Comparison of ENCODE assay signal across 7 mouse cellular contexts in the genomic region with DNA sequence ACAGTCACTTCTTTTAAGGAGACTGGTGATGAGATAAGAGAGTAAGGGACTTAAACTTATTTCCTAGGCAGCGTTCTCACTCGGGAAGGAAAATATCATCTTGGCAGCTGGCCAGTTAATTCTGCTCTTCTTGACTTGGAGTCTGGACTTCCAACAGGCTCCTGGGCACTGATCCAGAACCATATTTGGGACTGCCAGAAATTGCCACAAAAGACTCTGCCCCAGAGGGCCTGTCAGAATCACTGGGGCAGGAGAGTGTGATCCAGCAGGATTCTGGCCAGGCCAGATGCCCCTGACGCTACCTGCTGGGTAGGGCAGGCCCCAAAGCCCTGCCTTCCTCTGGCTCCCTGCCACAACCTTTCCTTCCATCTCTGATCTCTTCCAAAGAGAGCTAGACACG.
A peak's percentile ranks its signal among the peaks of the same experiment; 100 is the strongest.
DNase-seq lines count a peak whose midpoint lies in the region; ATAC-seq and TF ChIP-seq lines count a peak whose summit lies in the region.

No protein-coding gene starts in this region.

- no peak for TF ChIP-seq CTCF in lung, postnatal 0 days (IDR thresholded peaks at IDR 0.05)

- H3K9ac ChIP-seq in lung, postnatal 0 days (replicated peaks; ENCODE audit: low read depth): no peak overlapping the region

- intact Hi-C loops in heart, postnatal 36 days (cut with DNase I): loop anchor here (5.0 kb wide), 1 partner anchor 201 kb away; no protein-coding TSS in a partner anchor

- WGBS in lung, postnatal 0 days: 27% methylated on average over 4 of the region's 4 CpGs

- peak; percentile 8 for DNase-seq in urinary bladder, postnatal 10 days (ENCODE audit: low spot score)
- DNase-seq in urinary bladder, adult 18-20 months (ENCODE audit: low spot score in 2 of 2): no peak
- DNase-seq in cerebellum, adult 9-10 months: peak; percentile 91
- peak; percentile 39 to 48 for DNase-seq in heart, postnatal 36 days
- peak; percentile 57 for DNase-seq in lung, postnatal 0 days (ENCODE audit: low spot score)
- no peak for DNase-seq in c-Kit-positive CD71-positive TER-119-positive erythroid progenitor cells, embryonic 14.5 days (ENCODE audit: low spot score)

- H3K4me1 ChIP-seq in lung, postnatal 0 days (ENCODE audit: insufficient read depth, low read depth, low read length): no peaks in the 10 kb centered on the region

- no peak overlapping the region for H3K4me3 ChIP-seq in lung, postnatal 0 days (ENCODE audit: low read depth, low read length)

- TF ChIP-seq EP300 in lung, postnatal 0 days (IDR thresholded peaks at IDR 0.05): no peak

- no peaks in the 10 kb centered on the region for H3K9me3 ChIP-seq in lung, postnatal 0 days (ENCODE audit: low read length)

- no peaks in the 10 kb centered on the region for H3K27me3 ChIP-seq in lung, postnatal 0 days (replicated peaks; ENCODE audit: insufficient read depth, low read length)

- H3K27ac ChIP-seq in lung, postnatal 0 days (ENCODE audit: low read length): no peak overlapping the region

- no peak overlapping the region for H3K4me2 ChIP-seq in lung, postnatal 0 days (replicated peaks; ENCODE audit: low read depth, low read length)

- H3K36me3 ChIP-seq in lung, postnatal 0 days (ENCODE audit: insufficient read depth, low read length): no peaks in the 10 kb centered on the region

- no peak for ATAC-seq in lung, postnatal 0 days
- no peak for ATAC-seq in erythroid progenitor cell, adult 5-6 weeks (replicated peaks; ENCODE audit: low FRiP score, poor library complexity, severe bottlenecking)

Comparison
In these comparisons a context has a peak if more than half of its experiments do, and no peak if none do; other contexts are left out.
1. DNase-seq: peak in urinary bladder, postnatal 10 days (single experiment), cerebellum, adult 9-10 months (single experiment), heart, postnatal 36 days (2 of 2) and lung, postnatal 0 days (single experiment); none in urinary bladder, adult 18-20 months (0 of 2) and c-Kit-positive CD71-positive TER-119-positive erythroid progenitor cells, embryonic 14.5 days (single experiment).